Mouse (Mus musculus) adrenal gland, postnatal 25 days (tissue): Measurements from ENCODE around the gene Pnmt. TPM values are rescaled to one million over a fixed set of nuclear protein-coding genes. Genes with fewer than 3 reads are reported as not detected.
"Not testable (repeated sequence)": the region's sequence is repeated elsewhere in the genome, so short reads cannot be mapped to it uniquely, and the experiment has no call there.

Experiments used
- DNase-seq: peaks from one replicate; pipeline ENCODE4 v3.0.0; 2021; ENCODE audit warnings: mixed read lengths
- total RNA-seq: library from RNA; stranded (reverse); gene quantifications from 2 replicates; pipeline ENCODE4 v1.2.3, GENCODE M21; 2021

The Pnmt gene
- total RNA-seq, 1 experiment from 2014 or later, result 547 TPM

GRCm38 (mm10) chr11:98357396-98358160, 28.7 kb upstream of the Pnmt start:
- DNase-seq, result no peak

GRCm38 (mm10) chr11:98358161-98359083, 27.8 kb upstream of the Pnmt start, which contains the start of gene Stard3:
Gene Stard3, plus strand, starts transcription at chr11:98358368.
- peak; percentile 90 for DNase-seq

GRCm38 (mm10) chr11:98360866-98361521, 25.3 kb upstream of the Pnmt start:
- DNase-seq, result no peak

GRCm38 (mm10) chr11:98363817-98364216, 22.4 kb upstream of the Pnmt start:
- no peak for DNase-seq

- no peak for DNase-seq
Measured at GRCm38 (mm10) chr11:98364410-98364809, 21.8 kb upstream of the Pnmt start.

- no peak for DNase-seq
Measured at GRCm38 (mm10) chr11:98366290-98366689, 20.0 kb upstream of the Pnmt start.

- no peak for DNase-seq
Measured at GRCm38 (mm10) chr11:98367171-98367862, 18.9 kb upstream of the Pnmt start.

GRCm38 (mm10) chr11:98367863-98368186, 18.4 kb upstream of the Pnmt start:
- no peak for DNase-seq

GRCm38 (mm10) chr11:98369337-98369736, 16.9 kb upstream of the Pnmt start:
- no peak for DNase-seq

GRCm38 (mm10) chr11:98370588-98370987, 15.7 kb upstream of the Pnmt start:
- DNase-seq, result no peak

- no peak for DNase-seq
Measured at GRCm38 (mm10) chr11:98371556-98372240, 14.6 kb upstream of the Pnmt start.

GRCm38 (mm10) chr11:98372406-98372805, 13.8 kb upstream of the Pnmt start:
- peak; percentile 51 for DNase-seq

GRCm38 (mm10) chr11:98373244-98373643, 13.0 kb upstream of the Pnmt start:
- no peak for DNase-seq

- no peak for DNase-seq
Measured at GRCm38 (mm10) chr11:98374266-98374665, 12.0 kb upstream of the Pnmt start.

GRCm38 (mm10) chr11:98376756-98377155, 9.5 kb upstream of the Pnmt start:
- no peak for DNase-seq

- DNase-seq, result no peak
Measured at GRCm38 (mm10) chr11:98377787-98378186, 8.5 kb upstream of the Pnmt start.

- DNase-seq, result no peak
Measured at GRCm38 (mm10) chr11:98379379-98379778, 6.9 kb upstream of the Pnmt start.

- no peak for DNase-seq
Measured at GRCm38 (mm10) chr11:98380106-98380505, 6.1 kb upstream of the Pnmt start.

GRCm38 (mm10) chr11:98381651-98382050, 4.6 kb upstream of the Pnmt start:
- no peak for DNase-seq

GRCm38 (mm10) chr11:98382405-98382804, 3.8 kb upstream of the Pnmt start:
- not testable (repeated sequence) for DNase-seq

GRCm38 (mm10) chr11:98383261-98384030, 2.8 kb upstream of the Pnmt start, which contains the start of gene Tcap:
Gene Tcap, plus strand, starts transcription at chr11:98383811.
- no peak for DNase-seq
